Mouse (Mus musculus) thymus, adult 2 months (tissue): ENCODE measurements at regions not wholly inside any gene's neighbourhood (a gene's known extent, or its start where the extent isn't known, plus 50 kb on each side); places are given as distances from the start of the nearest gene placed in this dataset.

Source experiments
- CTCF ChIP-seq: fragments of 200-500 bp; IDR thresholded peaks from 2 replicates; pipeline ENCODE4 v1.5.1; 2012; ENCODE audit warnings: mild to moderate bottlenecking, control low read depth, low read length, moderate library complexity, borderline replicate concordance; ENCODE audit not compliant: control insufficient read depth, poor library complexity, insufficient read depth; ENCODE audit errors: extremely low read depth
- POLR2A ChIP-seq: fragments of 200-500 bp; IDR thresholded peaks from 2 replicates; pipeline ENCODE4 v1.6.1; 2012; ENCODE audit warnings: mild to moderate bottlenecking, low read length, control low read depth, moderate library complexity; ENCODE audit not compliant: control insufficient read depth, poor library complexity, insufficient read depth; ENCODE audit errors: extremely low read depth

GRCm38 (mm10) chr15:6207239-6207638 lies 92.3 kb upstream of the Dab2 start:
- TF ChIP-seq POLR2A, result no peak
- TF ChIP-seq CTCF, result no peak
